Comparison of ENCODE assay signal across 8 mouse cellular contexts in genomic region chr10:18022312-18022711, GRCm38 (mm10). TPM values are rescaled to one million over a fixed set of nuclear protein-coding genes. Genes with fewer than 3 reads are reported as not detected.
DNase-seq lines count a peak whose midpoint lies in the region; ATAC-seq and TF ChIP-seq lines count a peak whose summit lies in the region.

No protein-coding gene starts in this region.

- WGBS in cerebellum, adult 2 months: 1% methylated on average over 21 of the region's 21 CpGs
- WGBS in forebrain, embryonic 16.5 days: under 1% methylated on average over 21 of the region's 21 CpGs
- under 1% methylated on average over 21 of the region's 21 CpGs for WGBS in lung, embryonic 16.5 days

- peak overlapping the region; percentile 93 for H3K9ac ChIP-seq in forebrain, embryonic 16.5 days (replicated peaks; ENCODE audit: low read depth, low read length)
- H3K9ac ChIP-seq in lung, embryonic 16.5 days (ENCODE audit: low read length): peak overlapping the region; percentile 89

- no peaks in the 10 kb centered on the region for H3K9me3 ChIP-seq in forebrain, embryonic 16.5 days (ENCODE audit: control insufficient read depth, low read length)
- H3K9me3 ChIP-seq in lung, embryonic 16.5 days (ENCODE audit: control insufficient read depth, low read length): no peaks in the 10 kb centered on the region

- peaks cover 10% of the 10 kb centered on the region for H3K36me3 ChIP-seq in forebrain, embryonic 16.5 days (ENCODE audit: control insufficient read depth, insufficient read depth)
- peaks cover 6% of the 10 kb centered on the region for H3K36me3 ChIP-seq in lung, embryonic 16.5 days (ENCODE audit: control insufficient read depth, insufficient read depth, low read length)

- peak; percentile 73 for ATAC-seq in forebrain, embryonic 16.5 days
- ATAC-seq in lung, embryonic 16.5 days (ENCODE audit: low read depth): peak; percentile 85

- H3K4me1 ChIP-seq in cerebellum, adult 2 months (ENCODE audit: control insufficient read depth, insufficient read depth, low read length): no peaks in the 10 kb centered on the region; the same call in 1 of the 2 replicates
- peaks cover 12% of the 10 kb centered on the region for H3K4me1 ChIP-seq in forebrain, embryonic 16.5 days (replicated peaks; ENCODE audit: control insufficient read depth, insufficient read depth, low read length)
- peaks cover 5% of the 10 kb centered on the region; the same call in 1 of the 2 replicates for H3K4me1 ChIP-seq in lung, embryonic 16.5 days (replicated peaks; ENCODE audit: control insufficient read depth, insufficient read depth, low read length)

- no peak for TF ChIP-seq POLR2A in cerebellum, adult 2 months (IDR thresholded peaks at IDR 0.05; ENCODE audit: borderline replicate concordance, insufficient read depth, low read length)

- intact Hi-C loops in heart, postnatal 36 days (cut with DNase I): loop anchor here (2.0 to 5.0 kb wide), 3 partner anchors 32 to 295 kb away; partner anchors contain the start of genes Heca and Reps1

- H3K27ac ChIP-seq in cerebellum, adult 2 months (ENCODE audit: insufficient read depth, low read length): no peak overlapping the region
- peak overlapping the region; percentile 94 for H3K27ac ChIP-seq in forebrain, embryonic 16.5 days (ENCODE audit: low read length)
- H3K27ac ChIP-seq in lung, embryonic 16.5 days (ENCODE audit: low read length): peak overlapping the region; percentile 98

- DNase-seq in MEL-GATA-1-ER (ENCODE audit: extremely low read depth, low read depth): peak; percentile 67
- peak; percentile 31 to 41 for DNase-seq in cerebellum, adult 2 months
- DNase-seq in heart, postnatal 36 days: peak; percentile 74 to 76
- peak; percentile 32 to 38 for DNase-seq in layer of hippocampus, adult 8-10 months (ENCODE audit: low spot score in 2 of 2)
- peak; percentile 69 for DNase-seq in ovary, adult 18-20 months (ENCODE audit: low spot score)
- peak; percentile 48 to 58 for DNase-seq in thymus, postnatal 10 days (ENCODE audit: low spot score in 2 of 2)

- H3K4me2 ChIP-seq in forebrain, embryonic 16.5 days (ENCODE audit: low read length): peak overlapping the region; percentile 59
- H3K4me2 ChIP-seq in lung, embryonic 16.5 days (ENCODE audit: low read depth, low read length): peak overlapping the region; percentile 71

- H3K27me3 ChIP-seq in cerebellum, adult 2 months (ENCODE audit: control insufficient read depth, insufficient read depth, low read length): no peaks in the 10 kb centered on the region
- H3K27me3 ChIP-seq in forebrain, embryonic 16.5 days (replicated peaks; ENCODE audit: control insufficient read depth, insufficient read depth, low read length): no peaks in the 10 kb centered on the region
- H3K27me3 ChIP-seq in lung, embryonic 16.5 days (ENCODE audit: control insufficient read depth, insufficient read depth, low read depth, low read length): no peaks in the 10 kb centered on the region

- H3K4me3 ChIP-seq in cerebellum, adult 2 months (replicated peaks; ENCODE audit: insufficient read depth, low read depth, low read length): peak overlapping the region; percentile 57
- peak overlapping the region; percentile 88 for H3K4me3 ChIP-seq in forebrain, embryonic 16.5 days (replicated peaks; ENCODE audit: low read length)
- peak overlapping the region; percentile 89 for H3K4me3 ChIP-seq in lung, embryonic 16.5 days (ENCODE audit: low read length)

- no peak for TF ChIP-seq CTCF in cerebellum, adult 2 months (IDR thresholded peaks at IDR 0.05; ENCODE audit: borderline replicate concordance, insufficient read depth, low read depth, low read length)

RNA-seq across cellular contexts. Expression of gene Abracl, which starts 0.8 kb away (rescaled TPM):
- polyA plus RNA-seq in cerebellum, adult 2 months (2012; rRNA removed): 15.7 and 18.2 TPM in 2 replicates
- 193 and 229 TPM in 2 replicates for polyA plus RNA-seq in forebrain, embryonic 16.5 days (2015; fragmentation: Nextera tagmentation; extraction: Ambion mirVana)
- 10 to 100 TPM; 26.2 to 30.7 TPM for total RNA-seq in heart, postnatal 36 days (2021)
- 10 to 100 TPM; 21.8 to 36.0 (median 28.9) TPM for total RNA-seq in layer of hippocampus, adult 8-10 months (2022)
- 119 and 135 TPM in 2 replicates for polyA plus RNA-seq in lung, embryonic 16.5 days (2015; fragmentation: Nextera tagmentation; extraction: Ambion mirVana)

RNA-seq across cellular contexts. Expression of gene Reps1, which starts 33.3 kb away (rescaled TPM):
- polyA plus RNA-seq in cerebellum, adult 2 months (2012; rRNA removed): 113 and 119 TPM in 2 replicates
- polyA plus RNA-seq in forebrain, embryonic 16.5 days (2015; fragmentation: Nextera tagmentation; extraction: Ambion mirVana): 12.1 and 15.4 TPM in 2 replicates
- 10 to 100 TPM; 27.6 to 30.5 TPM for total RNA-seq in heart, postnatal 36 days (2021)
- 10 to 100 TPM; 75.5 to 85.7 (median 80.8) TPM for total RNA-seq in layer of hippocampus, adult 8-10 months (2022)
- 7.2 and 11.9 TPM in 2 replicates for polyA plus RNA-seq in lung, embryonic 16.5 days (2015; fragmentation: Nextera tagmentation; extraction: Ambion mirVana)
